Mouse (Mus musculus) liver, postnatal 0 days (tissue): ENCODE measurements around the gene Trub1.

Experiments
- CTCF ChIP-seq: sonication (generic); IDR thresholded peaks from 2 replicates; pipeline ENCODE4 v1.5.1; 2016; ENCODE audit warnings: antibody characterized with exemption, low read depth
- EP300 ChIP-seq: IDR thresholded peaks from 2 replicates; pipeline ENCODE4 v1.6.1; 2016; ENCODE audit warnings: antibody characterized with exemption, low read depth, mild to moderate bottlenecking

DNA sequence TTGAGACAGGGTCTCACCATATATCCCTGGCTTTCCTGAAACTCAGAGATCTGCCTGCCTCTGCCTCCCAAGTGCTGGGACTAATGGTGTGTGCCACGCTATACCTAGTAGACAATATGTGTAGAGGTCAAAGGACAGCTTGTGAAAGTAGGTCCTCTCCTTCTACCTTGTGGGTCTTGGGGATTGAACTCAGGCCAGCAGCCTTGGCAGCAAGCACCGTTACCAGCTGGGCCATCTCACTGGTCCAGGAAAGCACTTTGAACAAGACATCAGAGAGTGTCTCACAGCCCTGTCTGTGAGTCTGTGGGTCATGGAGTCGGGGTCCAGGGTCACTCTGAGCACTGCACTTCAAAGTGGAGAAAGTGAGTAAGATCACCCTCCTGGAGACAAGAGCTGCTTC, 24.1 kb upstream of the Trub1 start:
- TF ChIP-seq CTCF (no peak), EP300 (no peak)
